Mouse (Mus musculus): ENCODE data around the gene Gm36028. TPM values are rescaled to one million over a fixed set of nuclear protein-coding genes. Genes with fewer than 3 reads are reported as not detected.
A peak's percentile ranks its signal among the peaks of the same experiment; 100 is the strongest.

Gene Gm36028
- polyA plus RNA-seq, 1 experiment from 2014 or later = 0.12 TPM

DNA sequence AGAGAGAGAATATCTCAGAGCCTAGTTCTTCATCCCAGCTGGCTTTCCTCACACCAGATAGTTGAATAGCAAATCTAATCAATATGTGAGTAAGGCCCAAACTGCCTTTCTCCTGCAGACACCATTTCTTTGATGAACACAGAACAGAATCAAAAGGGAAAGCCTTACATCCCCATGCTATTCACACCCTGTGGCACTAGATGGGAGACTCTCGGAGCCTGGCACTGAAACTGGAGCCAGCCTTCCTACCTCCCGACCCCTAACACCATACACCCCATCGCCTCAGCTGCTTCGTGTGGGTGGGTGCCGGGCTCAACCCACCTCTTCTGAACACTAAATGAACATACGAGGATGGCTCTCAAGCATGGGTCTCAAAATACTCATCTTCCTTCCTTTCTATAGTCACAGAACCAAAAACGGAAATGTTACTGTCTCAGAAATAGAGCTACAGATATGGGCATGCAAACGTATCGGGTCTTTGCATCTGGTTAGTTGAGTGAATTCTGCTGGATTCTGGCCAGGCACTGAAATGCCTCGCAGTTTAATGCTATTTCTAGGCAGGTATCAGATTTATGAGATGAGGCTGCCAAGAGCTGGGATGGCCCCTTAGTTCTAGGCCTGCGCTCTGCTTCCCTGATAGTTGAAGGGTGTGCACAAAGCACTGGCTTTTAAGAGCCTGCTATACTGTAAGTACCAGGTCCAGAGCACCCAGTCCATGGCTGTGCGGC, 36.0 kb downstream of the Gm36028 start:
- H3K36me3 ChIP-seq (ENCODE audit: control insufficient read depth, insufficient read depth, low read length) = peaks cover 38% of the 10 kb centered on the region
- DNase-seq (ENCODE audit: low spot score, missing footprints) (no peak), ATAC-seq (ENCODE audit: low FRiP score) (no peak)
- no peak overlapping the region for H3K4me3 ChIP-seq (ENCODE audit: low read depth, low read length)
- no peaks in the 10 kb centered on the region for H3K4me1 ChIP-seq (ENCODE audit: control insufficient read depth, insufficient read depth, low read length)
- no peaks in the 10 kb centered on the region for H3K27me3 ChIP-seq (ENCODE audit: control insufficient read depth, insufficient read depth, low read length)
- no peak overlapping the region for H3K9ac ChIP-seq (ENCODE audit: low read length)
- no peak overlapping the region for H3K4me2 ChIP-seq
- WGBS = 96% methylated on average over 12 of the region's 12 CpGs
- H3K27ac ChIP-seq (ENCODE audit: low read depth, low read length) = no peak overlapping the region
- H3K9me3 ChIP-seq (ENCODE audit: control insufficient read depth, low read length) = no peaks in the 10 kb centered on the region

DNA sequence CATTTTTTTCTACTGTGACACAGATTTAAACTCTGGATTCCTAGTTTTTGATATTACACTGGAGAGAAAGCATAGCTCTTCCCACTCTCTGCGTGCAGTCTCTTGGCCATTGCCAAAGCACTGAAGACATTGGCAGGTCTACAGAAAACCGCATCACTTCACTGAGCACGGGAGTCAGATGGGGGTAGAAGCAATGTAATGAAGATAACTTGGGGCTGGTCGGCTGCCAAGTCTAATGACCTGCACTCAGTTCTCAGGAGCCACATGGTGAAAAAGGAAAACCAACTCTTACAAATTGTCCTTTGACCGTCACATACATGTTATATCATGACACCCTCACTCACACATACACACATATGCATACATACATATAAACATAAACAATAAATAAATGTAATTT, 37.0 kb downstream of the Gm36028 start:
- WGBS = 91% methylated on average over 5 of the region's 5 CpGs
- ATAC-seq (ENCODE audit: low FRiP score) = no peak
- no peaks in the 10 kb centered on the region for H3K9me3 ChIP-seq (ENCODE audit: control insufficient read depth, low read length)
- no peak overlapping the region for H3K27ac ChIP-seq (ENCODE audit: low read depth, low read length)
- H3K4me3 ChIP-seq (ENCODE audit: low read depth, low read length) = no peak overlapping the region
- no peaks in the 10 kb centered on the region for H3K4me1 ChIP-seq (ENCODE audit: control insufficient read depth, insufficient read depth, low read length)
- H3K9ac ChIP-seq (ENCODE audit: low read length) = no peak overlapping the region
- peak; percentile 19 for DNase-seq (ENCODE audit: low spot score, missing footprints)
- H3K27me3 ChIP-seq (ENCODE audit: control insufficient read depth, insufficient read depth, low read length) = no peaks in the 10 kb centered on the region
- H3K4me2 ChIP-seq = no peak overlapping the region
- peaks cover 35% of the 10 kb centered on the region for H3K36me3 ChIP-seq (ENCODE audit: control insufficient read depth, insufficient read depth, low read length)

DNA sequence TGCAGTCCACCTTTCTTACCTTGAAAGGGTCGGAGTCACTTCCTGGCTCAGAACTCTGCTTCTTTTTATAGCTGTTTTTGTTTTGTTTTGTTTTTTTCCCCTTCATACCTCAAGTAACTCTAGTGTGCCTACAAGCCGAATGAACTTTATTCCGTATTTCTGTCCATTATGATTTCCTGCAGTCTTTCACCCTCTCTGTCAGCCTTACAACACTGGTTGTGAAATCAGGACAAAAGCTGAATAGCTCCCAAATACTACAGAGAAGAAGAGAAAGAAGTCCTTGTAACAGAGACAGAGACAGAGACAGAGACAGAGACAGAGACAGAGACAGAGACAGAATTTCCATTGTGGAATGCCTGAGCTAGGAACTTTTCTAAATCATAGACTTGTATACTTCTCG, 43.0 kb downstream of the Gm36028 start:
- Histone ChIP-seq H3K9ac (ENCODE audit: low read length) (no peak overlapping the region), H3K27me3 (ENCODE audit: control insufficient read depth, insufficient read depth, low read length) (no peaks in the 10 kb centered on the region), H3K4me1 (ENCODE audit: control insufficient read depth, insufficient read depth, low read length) (peaks cover 12% of the 10 kb centered on the region), H3K27ac (ENCODE audit: low read depth, low read length) (no peak overlapping the region), H3K36me3 (ENCODE audit: control insufficient read depth, insufficient read depth, low read length) (peaks cover 12% of the 10 kb centered on the region), H3K9me3 (ENCODE audit: control insufficient read depth, low read length) (no peaks in the 10 kb centered on the region), H3K4me3 (ENCODE audit: low read depth, low read length) (no peak overlapping the region), H3K4me2 (no peak overlapping the region)
- 94% methylated on average over 4 of the region's 4 CpGs for WGBS
- ATAC-seq (ENCODE audit: low FRiP score) (no peak), DNase-seq (ENCODE audit: low spot score, missing footprints) (no peak)

DNA sequence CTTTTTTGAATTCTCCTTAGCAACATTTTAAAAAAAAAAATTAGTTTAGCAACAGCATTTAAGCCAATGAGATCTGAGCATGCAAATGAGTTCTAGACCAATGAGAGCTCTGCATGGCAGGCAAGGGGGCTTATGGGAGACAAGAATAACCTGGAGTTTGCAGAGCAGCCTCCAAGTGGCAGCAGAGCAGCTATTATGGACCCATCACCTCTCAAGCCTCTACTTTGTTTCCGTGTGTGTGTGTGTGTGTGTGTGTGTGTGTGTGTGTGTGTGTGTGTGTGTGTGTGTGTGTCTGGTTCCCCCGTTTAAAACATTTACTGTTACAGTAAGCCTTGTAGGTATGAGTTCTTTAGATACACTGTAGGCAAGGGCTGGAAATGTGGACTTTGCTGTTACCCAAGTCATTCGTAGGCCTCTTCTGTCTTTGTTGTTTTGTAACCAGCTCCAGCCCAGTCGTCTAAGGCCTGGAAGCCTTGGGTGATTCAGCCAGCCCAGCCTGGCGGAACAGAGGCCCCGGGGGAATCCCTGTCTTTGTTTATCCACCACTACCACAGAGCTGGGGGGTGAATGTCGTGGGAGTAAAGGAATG, 46.5 kb downstream of the Gm36028 start:
- Histone ChIP-seq H3K9me3 (ENCODE audit: control insufficient read depth, low read length) (no peaks in the 10 kb centered on the region), H3K4me1 (ENCODE audit: control insufficient read depth, insufficient read depth, low read length) (peaks cover 15% of the 10 kb centered on the region), H3K4me3 (ENCODE audit: low read depth, low read length) (no peak overlapping the region), H3K9ac (ENCODE audit: low read length) (peak overlapping the region; percentile 37; the same call in 1 of the 2 replicates), H3K36me3 (ENCODE audit: control insufficient read depth, insufficient read depth, low read length) (no peaks in the 10 kb centered on the region), H3K27ac (ENCODE audit: low read depth, low read length) (peak overlapping the region; percentile 67), H3K27me3 (ENCODE audit: control insufficient read depth, insufficient read depth, low read length) (no peaks in the 10 kb centered on the region), H3K4me2 (peak overlapping the region; percentile 31; the same call in 1 of the 2 replicates)
- DNase-seq (ENCODE audit: low spot score, missing footprints) (peak; percentile 89), ATAC-seq (ENCODE audit: low FRiP score) (peak; percentile 96)
- WGBS = 26% methylated on average over 7 of the region's 7 CpGs

DNA sequence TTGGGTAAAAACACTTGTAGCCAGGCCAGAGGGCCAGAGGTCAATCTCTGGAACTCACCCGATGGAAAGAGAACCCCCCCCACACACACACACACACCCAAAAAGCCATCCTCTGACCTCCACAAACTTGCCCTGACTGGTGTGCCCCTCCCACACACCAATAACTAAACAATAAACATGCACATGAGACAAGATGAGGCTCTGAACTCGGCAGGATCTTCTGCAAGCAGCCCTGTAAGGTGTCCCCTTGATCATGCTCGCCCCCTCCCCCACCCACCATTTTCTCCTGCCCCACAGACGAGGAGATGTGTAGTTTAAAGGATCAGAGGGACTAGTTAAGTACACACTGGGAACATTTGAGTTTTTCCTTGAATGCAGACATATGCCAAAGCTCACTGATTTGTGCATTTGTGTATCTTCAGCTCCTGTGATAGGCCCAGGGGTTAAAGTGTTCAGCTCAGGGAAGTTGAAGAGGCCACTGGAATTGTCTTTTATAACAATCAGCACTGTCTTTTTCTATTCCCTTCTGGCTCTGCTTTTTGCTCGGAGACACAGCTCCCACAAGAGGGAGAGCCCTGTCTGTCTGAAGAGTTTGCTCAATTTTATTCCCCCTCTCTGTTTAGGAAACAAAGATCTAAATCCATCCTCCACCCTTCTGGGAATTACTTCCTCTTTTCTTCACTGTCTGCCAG, 47.1 kb downstream of the Gm36028 start:
- peak; percentile 88 for DNase-seq (ENCODE audit: low spot score, missing footprints)
- Histone ChIP-seq H3K36me3 (ENCODE audit: control insufficient read depth, insufficient read depth, low read length) (no peaks in the 10 kb centered on the region), H3K4me3 (ENCODE audit: low read depth, low read length) (no peak overlapping the region), H3K4me1 (ENCODE audit: control insufficient read depth, insufficient read depth, low read length) (peaks cover 20% of the 10 kb centered on the region), H3K27me3 (ENCODE audit: control insufficient read depth, insufficient read depth, low read length) (no peaks in the 10 kb centered on the region), H3K9ac (ENCODE audit: low read length) (0 out of 2 replicates have a peak overlapping the region, but pooled peaks have one; percentile 4), H3K27ac (ENCODE audit: low read depth, low read length) (peak overlapping the region; percentile 42), H3K4me2 (peak overlapping the region; percentile 31), H3K9me3 (ENCODE audit: control insufficient read depth, low read length) (no peaks in the 10 kb centered on the region)
- ATAC-seq (ENCODE audit: low FRiP score) = peak; percentile 36
- 31% methylated on average over 5 of the region's 5 CpGs for WGBS

DNA sequence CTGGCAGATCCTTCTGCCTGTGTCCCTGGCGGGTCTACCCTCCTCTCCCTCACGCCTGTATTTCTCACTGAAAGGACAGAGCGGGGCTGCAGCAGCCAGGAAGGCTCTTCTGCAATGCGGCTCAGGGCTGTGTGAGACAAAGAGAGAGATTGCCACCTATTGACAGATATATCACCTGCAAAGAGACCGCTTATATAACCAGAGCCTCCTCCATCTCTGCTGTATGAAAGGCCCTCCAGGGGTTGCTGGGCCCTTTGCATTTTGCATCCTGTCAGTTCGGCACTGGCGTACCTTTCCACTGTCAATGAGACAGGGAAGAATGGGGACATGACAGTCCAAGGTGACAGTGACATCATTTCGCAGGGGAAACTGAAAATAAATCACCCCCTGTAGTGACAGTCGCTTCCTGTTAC, 48.5 kb downstream of the Gm36028 start:
- H3K9ac ChIP-seq (ENCODE audit: low read length) = no peak overlapping the region
- no peak for ATAC-seq (ENCODE audit: low FRiP score)
- H3K27me3 ChIP-seq (ENCODE audit: control insufficient read depth, insufficient read depth, low read length) = no peaks in the 10 kb centered on the region
- H3K27ac ChIP-seq (ENCODE audit: low read depth, low read length) = no peak overlapping the region
- DNase-seq (ENCODE audit: low spot score, missing footprints) = no peak
- no peak overlapping the region for H3K4me3 ChIP-seq (ENCODE audit: low read depth, low read length)
- no peak overlapping the region for H3K4me2 ChIP-seq
- H3K36me3 ChIP-seq (ENCODE audit: control insufficient read depth, insufficient read depth, low read length) = no peaks in the 10 kb centered on the region
- 64% methylated on average over 9 of the region's 9 CpGs for WGBS
- peaks cover 21% of the 10 kb centered on the region for H3K4me1 ChIP-seq (ENCODE audit: control insufficient read depth, insufficient read depth, low read length)
- H3K9me3 ChIP-seq (ENCODE audit: control insufficient read depth, low read length) = no peaks in the 10 kb centered on the region

DNA sequence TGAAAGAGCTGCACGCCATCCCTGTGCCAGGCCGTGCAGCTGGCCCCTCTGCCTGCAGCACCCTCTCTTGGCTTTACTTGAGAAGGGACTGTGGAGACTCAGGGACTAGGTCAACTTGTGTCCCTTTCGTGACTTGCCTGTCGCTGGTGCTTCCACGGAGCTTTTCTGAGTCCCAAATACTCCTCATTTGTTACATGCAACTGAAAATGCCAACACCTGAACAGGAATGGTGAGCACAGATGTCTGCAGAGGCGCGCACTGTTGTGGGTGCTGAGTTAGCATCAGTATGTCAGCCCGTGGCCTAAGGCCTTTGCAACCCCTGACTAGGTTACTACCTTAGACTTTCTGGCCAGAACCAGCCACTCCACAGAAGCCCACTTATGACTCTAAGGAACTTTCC, 49.1 kb downstream of the Gm36028 start:
- Histone ChIP-seq H3K27ac (ENCODE audit: low read depth, low read length) (no peak overlapping the region), H3K9ac (ENCODE audit: low read length) (no peak overlapping the region), H3K4me2 (no peak overlapping the region), H3K4me3 (ENCODE audit: low read depth, low read length) (no peak overlapping the region), H3K4me1 (ENCODE audit: control insufficient read depth, insufficient read depth, low read length) (peaks cover 21% of the 10 kb centered on the region), H3K9me3 (ENCODE audit: control insufficient read depth, low read length) (no peaks in the 10 kb centered on the region), H3K27me3 (ENCODE audit: control insufficient read depth, insufficient read depth, low read length) (no peaks in the 10 kb centered on the region), H3K36me3 (ENCODE audit: control insufficient read depth, insufficient read depth, low read length) (no peaks in the 10 kb centered on the region)
- 94% methylated on average over 8 of the region's 8 CpGs for WGBS
- ATAC-seq (ENCODE audit: low FRiP score) (no peak), DNase-seq (ENCODE audit: low spot score, missing footprints) (no peak)

DNA sequence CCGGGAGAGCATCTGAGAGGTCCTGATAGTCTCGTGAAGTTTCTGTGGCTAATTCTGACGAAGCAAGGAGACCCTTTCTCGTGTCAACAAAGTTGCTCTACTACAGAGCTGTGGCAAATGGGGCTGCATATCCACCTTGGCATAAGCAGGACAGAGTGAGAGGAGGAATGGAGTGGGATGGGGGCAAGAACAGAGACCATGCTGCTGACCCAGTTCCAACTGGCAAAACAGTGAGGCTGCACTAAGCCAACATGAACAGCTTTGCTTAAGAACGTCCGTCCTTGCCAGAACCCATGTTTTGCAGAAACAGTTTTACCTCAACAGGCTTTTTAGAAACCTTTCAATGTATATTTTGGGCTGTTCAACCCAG, 51.3 kb downstream of the Gm36028 start:
- Histone ChIP-seq H3K27me3 (ENCODE audit: control insufficient read depth, insufficient read depth, low read length) (no peaks in the 10 kb centered on the region), H3K27ac (ENCODE audit: low read depth, low read length) (peak overlapping the region; percentile 66; the same call in 1 of the 2 replicates), H3K4me1 (ENCODE audit: control insufficient read depth, insufficient read depth, low read length) (peaks cover 16% of the 10 kb centered on the region), H3K4me3 (ENCODE audit: low read depth, low read length) (no peak overlapping the region), H3K9ac (ENCODE audit: low read length) (no peak overlapping the region), H3K9me3 (ENCODE audit: control insufficient read depth, low read length) (peaks cover 3% of the 10 kb centered on the region; the same call in 1 of the 2 replicates), H3K36me3 (ENCODE audit: control insufficient read depth, insufficient read depth, low read length) (peaks cover 8% of the 10 kb centered on the region; the same call in 1 of the 2 replicates), H3K4me2 (no peak overlapping the region)
- DNase-seq (ENCODE audit: low spot score, missing footprints) (no peak), ATAC-seq (ENCODE audit: low FRiP score) (no peak)
- WGBS = 84% methylated on average over 6 of the region's 6 CpGs

Data from midbrain, embryonic 11.5 days (tissue).